Mouse (Mus musculus): ENCODE measurements around the gene Lpar2.

GRCm38 (mm10) chr8:69826371-69826770 lies 4.1 kb downstream of the Lpar2 start:
- TF ChIP-seq CTCF (IDR thresholded peaks at IDR 0.05; ENCODE audit: extremely low read depth, insufficient read depth, low read length) (no peak), POLR2A (IDR thresholded peaks at IDR 0.05; ENCODE audit: extremely low read depth, insufficient read depth, low read length) (no peak)

All from cortical plate, adult 2 months (tissue).